Mouse (Mus musculus): ENCODE measurements around the gene Dock9. TPM values are rescaled to one million over a fixed set of nuclear protein-coding genes. Genes with fewer than 3 reads are reported as not detected.
A peak's percentile ranks its signal among the peaks of the same experiment; 100 is the strongest.

Gene Dock9
- polyA plus RNA-seq, 1 experiment from 2014 or later, result 13.7 TPM

DNA sequence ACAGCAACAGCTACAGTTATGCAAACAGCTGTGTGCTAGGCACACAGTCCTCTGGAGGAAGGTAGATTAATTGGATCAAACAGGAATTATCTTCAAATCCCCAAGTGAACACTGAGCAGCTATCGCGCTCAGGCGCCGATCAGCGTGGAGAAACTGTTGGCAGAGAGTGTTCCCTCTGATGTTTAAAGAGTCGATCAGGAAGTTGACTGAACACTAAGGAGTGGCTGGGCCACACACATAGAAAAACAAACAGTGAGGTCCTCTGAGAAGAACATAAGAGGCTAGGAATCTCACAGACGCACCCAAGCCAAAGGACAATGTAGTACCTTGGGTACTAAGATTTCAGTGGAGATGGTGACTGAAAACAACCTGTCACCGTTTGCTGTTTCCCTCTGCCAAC, 136.7 kb downstream of the Dock9 start:
- DNase-seq (ENCODE audit: low read depth, low spot score) (no peak), ATAC-seq (no peak)
- no peaks in the 10 kb centered on the region for H3K27me3 ChIP-seq
- ChIA-PET POLR2A (no interaction called here), CTCF (no interaction called here)
- in situ Hi-C loops (cut with MboI; ENCODE audit: low pct_unique_long_range_greater_than_20kb), result no loop called here
- TF ChIP-seq CTCF (IDR thresholded peaks at IDR 0.05), result no peak

DNA sequence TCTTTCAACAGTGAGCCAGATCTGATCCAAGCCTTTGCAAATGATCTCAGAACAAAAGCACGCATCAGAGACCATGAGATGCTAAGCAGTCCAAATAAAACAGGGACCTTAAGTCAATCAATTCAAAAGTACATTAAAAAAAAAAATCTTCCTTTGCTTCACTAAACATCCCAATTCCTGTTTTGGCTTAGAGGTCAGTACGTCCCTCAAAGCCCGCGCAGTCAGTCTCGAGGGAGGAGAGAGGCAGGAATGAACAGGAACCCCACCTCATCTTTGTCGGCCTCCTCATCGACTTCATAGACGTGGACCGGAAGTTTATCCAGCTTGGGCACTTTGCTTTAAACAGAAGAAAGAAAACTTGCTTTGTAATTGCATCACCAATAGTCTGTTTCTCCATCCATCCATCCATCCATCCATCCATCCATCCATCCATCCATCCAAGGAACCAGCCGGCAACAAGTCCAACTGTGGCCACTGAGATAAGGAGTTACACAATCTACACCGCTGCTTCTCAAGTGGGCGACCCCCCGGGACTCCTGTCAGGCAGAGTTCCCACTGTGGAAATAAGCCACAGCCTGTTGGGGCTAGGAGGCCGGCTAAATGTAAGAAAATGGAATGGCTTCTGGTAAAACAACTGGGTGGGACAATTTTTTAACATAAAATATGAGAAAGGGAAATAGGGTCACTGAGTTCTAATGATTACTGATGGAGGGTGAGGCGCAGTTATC, 137.3 kb downstream of the Dock9 start:
- DNase-seq (ENCODE audit: low read depth, low spot score) (no peak), ATAC-seq (no peak)
- in situ Hi-C loops (cut with MboI; ENCODE audit: low pct_unique_long_range_greater_than_20kb), result no loop called here
- ChIA-PET CTCF (no interaction called here), POLR2A (no interaction called here)
- no peaks in the 10 kb centered on the region for H3K27me3 ChIP-seq
- TF ChIP-seq CTCF (IDR thresholded peaks at IDR 0.05), result no peak

DNA sequence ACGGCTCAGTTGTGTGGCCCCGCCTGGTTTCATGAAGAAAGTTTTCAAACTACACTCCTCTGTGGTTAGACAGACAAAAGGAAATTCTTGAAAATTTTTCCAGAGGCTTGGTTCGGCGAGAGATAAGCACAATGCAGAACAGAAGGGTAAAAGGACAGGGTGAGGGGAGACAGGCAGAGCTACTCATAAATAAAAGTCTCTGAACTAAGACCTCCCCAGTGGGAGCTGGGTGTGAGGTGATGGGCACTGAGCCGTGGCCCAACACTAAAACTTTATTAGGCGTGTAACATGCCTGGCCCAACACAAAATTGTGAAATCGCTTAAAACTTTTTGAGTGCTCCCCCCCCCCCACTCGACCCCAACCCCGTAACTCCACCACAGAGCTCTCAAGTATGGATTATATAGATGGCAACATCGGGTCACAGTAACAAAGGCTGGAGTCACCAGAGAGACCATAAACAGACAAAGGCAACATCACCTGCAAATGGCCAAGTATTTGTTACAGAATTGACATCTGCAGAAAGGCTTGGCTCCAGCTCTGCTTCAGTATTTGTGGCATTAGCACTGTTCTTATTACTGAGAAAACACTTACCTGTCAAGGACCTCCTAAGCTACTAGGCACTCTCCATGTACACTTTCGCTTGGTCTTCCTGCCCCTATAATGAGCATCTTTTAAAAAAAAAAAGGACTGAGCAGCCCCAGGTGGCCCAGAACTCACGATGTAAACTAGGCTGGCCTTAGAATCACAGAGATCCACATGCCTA, 138.4 kb downstream of the Dock9 start:
- ATAC-seq, result peak; percentile 39
- no peaks in the 10 kb centered on the region for H3K27me3 ChIP-seq
- no peak for TF ChIP-seq CTCF (IDR thresholded peaks at IDR 0.05)
- POLR2A ChIA-PET, result no interaction called here
- in situ Hi-C loops (cut with MboI; ENCODE audit: low pct_unique_long_range_greater_than_20kb), result no loop called here
- CTCF ChIA-PET, result no interaction called here
- DNase-seq (ENCODE audit: low read depth, low spot score), result no peak

DNA sequence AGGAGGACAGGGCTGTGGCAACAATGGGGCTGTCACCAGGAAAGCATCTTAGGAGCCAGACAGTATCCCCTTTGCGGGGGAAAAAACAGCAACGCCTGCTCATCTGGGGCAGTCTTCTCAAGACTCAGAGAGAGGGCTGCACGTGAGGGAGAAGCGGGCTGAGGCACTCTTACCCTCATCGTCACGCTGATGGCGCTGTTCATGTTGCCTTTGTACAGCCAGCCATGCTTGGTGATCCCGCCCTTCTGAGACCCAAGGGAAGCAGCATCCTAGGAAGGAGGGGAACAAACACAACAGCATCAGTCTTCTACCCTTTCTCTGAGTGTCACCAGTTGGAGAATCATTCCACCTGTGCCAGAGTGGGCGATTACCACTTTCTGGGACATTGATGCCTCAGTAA, 139.1 kb downstream of the Dock9 start:
- DNase-seq (ENCODE audit: low read depth, low spot score), result no peak
- H3K27me3 ChIP-seq, result no peaks in the 10 kb centered on the region
- ChIA-PET CTCF (no interaction called here), POLR2A (no interaction called here)
- ATAC-seq, result no peak
- in situ Hi-C loops (cut with MboI; ENCODE audit: low pct_unique_long_range_greater_than_20kb), result no loop called here
- no peak for TF ChIP-seq CTCF (IDR thresholded peaks at IDR 0.05)

DNA sequence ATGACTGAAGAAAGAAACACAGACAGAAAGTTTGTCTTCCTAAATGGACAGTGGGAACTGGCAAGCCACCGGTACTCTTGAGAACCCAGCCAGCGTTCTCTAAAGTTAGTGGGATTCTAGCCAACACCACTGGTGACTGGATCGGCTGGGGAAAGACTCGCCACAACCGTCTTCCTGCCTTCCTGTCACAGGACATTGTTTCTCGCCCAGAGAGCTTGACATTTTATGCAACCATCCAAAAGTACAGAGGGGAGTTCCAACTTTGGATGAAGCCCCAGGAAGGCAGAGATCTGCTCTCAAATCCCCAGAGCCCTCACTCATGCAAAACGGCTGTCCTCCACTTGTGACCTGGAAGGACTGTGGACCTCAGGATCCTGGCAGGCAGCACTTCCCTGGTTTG, 140.0 kb downstream of the Dock9 start:
- H3K27me3 ChIP-seq, result no peaks in the 10 kb centered on the region
- CTCF ChIA-PET, result no interaction called here
- POLR2A ChIA-PET, result no interaction called here
- in situ Hi-C loops (cut with MboI; ENCODE audit: low pct_unique_long_range_greater_than_20kb), result no loop called here
- no peak for TF ChIP-seq CTCF (IDR thresholded peaks at IDR 0.05)
- ATAC-seq (no peak), DNase-seq (ENCODE audit: low read depth, low spot score) (no peak)

DNA sequence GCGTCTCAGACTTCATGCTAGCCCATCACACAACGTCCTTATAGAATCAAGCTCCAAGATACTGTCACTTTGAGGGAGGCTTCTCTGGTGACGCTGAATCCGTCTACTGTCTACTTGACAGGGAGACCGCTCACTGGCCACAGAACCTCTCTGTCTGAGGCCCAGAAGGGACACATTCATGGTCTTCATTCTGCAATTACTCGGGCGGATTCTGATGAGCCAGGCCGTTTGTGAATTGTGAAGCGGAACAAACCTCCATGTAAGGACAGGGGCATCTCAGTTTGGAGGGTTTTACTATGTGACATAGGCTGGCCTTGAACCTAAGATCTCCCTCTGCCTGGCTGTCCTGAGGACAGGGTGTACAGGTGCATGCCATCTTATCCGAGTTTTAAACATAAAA, 140.7 kb downstream of the Dock9 start:
- DNase-seq (ENCODE audit: low read depth, low spot score) (no peak), ATAC-seq (no peak)
- CTCF ChIA-PET, result no interaction called here
- in situ Hi-C loops (cut with MboI; ENCODE audit: low pct_unique_long_range_greater_than_20kb), result no loop called here
- POLR2A ChIA-PET, result no interaction called here
- H3K27me3 ChIP-seq, result no peaks in the 10 kb centered on the region
- no peak for TF ChIP-seq CTCF (IDR thresholded peaks at IDR 0.05)

DNA sequence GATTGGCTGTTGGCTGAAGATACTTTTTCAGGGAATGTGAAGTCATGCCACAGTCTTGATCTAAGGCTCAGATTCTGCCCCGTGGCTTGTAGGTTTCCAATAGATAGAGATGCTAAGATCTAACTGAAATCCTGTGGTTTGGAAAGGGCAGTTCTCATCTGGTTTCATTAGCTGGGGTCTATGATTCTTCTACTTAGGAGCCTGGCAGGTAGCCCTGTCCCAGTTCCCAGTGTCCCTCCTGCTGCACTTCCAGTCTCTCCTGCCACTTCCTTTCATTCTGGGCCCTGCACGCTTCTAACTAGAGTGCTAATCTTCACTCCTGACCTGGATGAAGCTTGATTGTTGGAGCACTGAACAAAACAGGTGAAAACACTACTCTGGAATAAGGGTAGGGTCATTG, 142.7 kb downstream of the Dock9 start:
- ATAC-seq (no peak), DNase-seq (ENCODE audit: low read depth, low spot score) (no peak)
- CTCF ChIA-PET, result no interaction called here
- in situ Hi-C loops (cut with MboI; ENCODE audit: low pct_unique_long_range_greater_than_20kb), result no loop called here
- H3K27me3 ChIP-seq, result no peaks in the 10 kb centered on the region
- POLR2A ChIA-PET, result interaction anchor here (1.2 kb wide), 1 partner anchor 10 kb away, joined by 4 read pairs; no protein-coding TSS in a partner anchor
- TF ChIP-seq CTCF (IDR thresholded peaks at IDR 0.05), result no peak

DNA sequence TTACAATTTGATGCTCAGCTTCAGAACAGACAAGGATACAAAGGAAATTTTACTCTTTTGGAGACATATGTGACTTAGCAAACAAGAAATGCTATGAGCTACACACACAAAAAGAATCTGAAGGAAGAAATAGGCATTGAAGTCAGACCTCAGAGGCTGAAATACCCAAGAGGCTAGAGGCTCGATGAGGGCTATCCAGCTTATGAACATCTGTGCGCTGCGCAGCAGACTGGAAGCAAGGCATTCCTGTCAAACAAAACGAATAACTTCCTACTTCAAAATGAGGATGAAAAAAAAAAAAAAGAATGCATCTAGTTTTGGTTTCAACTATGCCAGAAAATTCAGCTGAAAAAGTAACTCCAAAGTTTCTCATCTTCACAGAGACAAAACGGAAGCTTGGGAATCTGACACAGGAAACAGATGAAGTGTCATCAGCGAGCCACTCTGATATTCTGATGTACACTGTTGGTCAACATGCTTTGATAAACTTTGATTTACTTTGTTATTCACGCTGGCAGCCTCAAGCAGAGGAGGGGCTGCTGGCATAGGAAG, 143.1 kb downstream of the Dock9 start:
- CTCF ChIA-PET, result no interaction called here

DNA sequence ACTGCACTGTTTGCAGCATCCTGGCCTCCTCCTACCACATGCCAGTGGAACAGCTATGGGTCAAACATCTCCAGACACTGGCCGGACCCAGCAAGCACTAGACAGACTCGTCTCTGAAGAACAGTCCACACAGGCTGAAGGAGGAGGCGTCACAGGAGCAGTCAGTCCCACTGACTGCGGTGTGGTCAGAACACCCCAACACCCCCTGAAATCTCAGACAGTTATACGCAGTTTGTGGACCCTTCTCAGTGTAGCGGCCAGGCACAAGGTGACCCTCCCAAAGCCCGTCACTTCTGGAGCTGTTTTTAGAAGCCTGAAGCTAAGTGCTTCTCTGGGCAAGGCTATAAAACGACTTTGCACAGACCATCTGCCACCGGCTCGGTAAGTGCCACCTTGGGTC, 143.9 kb downstream of the Dock9 start:
- ChIA-PET CTCF (no interaction called here), POLR2A (interaction anchor here (0.8 kb wide), 1 partner anchor 9 kb away, joined by 3 read pairs; no protein-coding TSS in a partner anchor)
- no peak for TF ChIP-seq CTCF (IDR thresholded peaks at IDR 0.05)
- in situ Hi-C loops (cut with MboI; ENCODE audit: low pct_unique_long_range_greater_than_20kb), result no loop called here
- ATAC-seq (no peak), DNase-seq (ENCODE audit: low read depth, low spot score) (no peak)
- H3K27me3 ChIP-seq, result no peaks in the 10 kb centered on the region

More for the DNA sequence above, 143.1 kb downstream of the Dock9 start:
- ATAC-seq (no peak), DNase-seq (ENCODE audit: low read depth, low spot score) (no peak)
- no peaks in the 10 kb centered on the region for H3K27me3 ChIP-seq
- POLR2A ChIA-PET, result interaction anchor here (0.8 to 1.2 kb wide), 2 partner anchors 8 to 10 kb away, joined by 3 to 4 read pairs; no protein-coding TSS in a partner anchor
- in situ Hi-C loops (cut with MboI; ENCODE audit: low pct_unique_long_range_greater_than_20kb), result no loop called here
- no peak for TF ChIP-seq CTCF (IDR thresholded peaks at IDR 0.05)

DNA sequence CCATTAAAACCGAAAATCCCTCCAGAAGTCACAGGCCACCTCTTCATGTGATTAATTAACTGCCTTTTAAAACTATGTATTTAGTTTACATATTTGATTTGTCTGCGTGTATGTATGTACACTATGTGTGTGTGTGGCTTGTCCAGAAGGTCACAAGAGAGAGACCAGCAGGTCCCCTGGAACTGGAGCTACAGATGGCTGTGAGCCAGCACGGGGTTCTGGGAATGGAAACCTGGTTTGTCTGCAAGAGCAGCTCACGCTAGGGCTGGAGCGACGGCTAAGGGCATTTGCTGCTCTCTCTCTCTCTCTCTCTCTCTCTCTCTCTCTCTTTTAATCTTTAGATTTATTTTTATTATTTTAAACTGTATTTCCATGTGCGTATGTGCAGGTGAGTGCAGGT, 144.4 kb downstream of the Dock9 start:
- no peak for TF ChIP-seq CTCF (IDR thresholded peaks at IDR 0.05)
- no peak for ATAC-seq
- H3K27me3 ChIP-seq, result no peaks in the 10 kb centered on the region
- in situ Hi-C loops (cut with MboI; ENCODE audit: low pct_unique_long_range_greater_than_20kb), result no loop called here
- DNase-seq (ENCODE audit: low read depth, low spot score), result no peak
- CTCF ChIA-PET, result no interaction called here
- POLR2A ChIA-PET, result no interaction called here

DNA sequence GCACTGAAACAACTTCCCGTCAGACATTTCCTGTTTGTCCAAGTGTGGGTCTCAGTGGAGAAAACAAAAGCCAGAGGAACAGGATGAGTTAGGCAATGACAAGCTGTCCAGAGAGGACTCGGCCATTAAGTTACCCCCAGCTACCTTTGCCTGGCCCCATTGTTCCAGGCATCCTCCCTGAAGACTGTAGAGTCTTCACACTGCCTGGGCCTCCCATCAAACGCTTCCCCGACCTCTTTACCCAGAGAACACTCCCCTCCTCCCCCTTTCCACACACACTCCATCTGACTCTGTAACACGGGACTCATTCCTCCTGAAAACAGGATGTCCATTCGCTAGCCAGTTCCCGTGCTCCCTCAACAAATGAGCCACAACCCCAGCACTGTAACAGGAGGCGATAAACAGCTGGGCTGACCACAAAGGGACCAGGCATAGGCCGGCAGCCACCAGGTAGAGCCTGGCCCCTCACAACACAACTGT, 149.0 kb downstream of the Dock9 start:
- H3K27me3 ChIP-seq, result no peaks in the 10 kb centered on the region
- ATAC-seq, result no peak
- DNase-seq (ENCODE audit: low read depth, low spot score), result no peak
- CTCF ChIA-PET, result interaction anchor here (0.9 kb wide), 1 partner anchor 17 kb away, joined by 3 read pairs; no protein-coding TSS in a partner anchor
- in situ Hi-C loops (cut with MboI; ENCODE audit: low pct_unique_long_range_greater_than_20kb), result no loop called here
- POLR2A ChIA-PET, result no interaction called here
- TF ChIP-seq CTCF (IDR thresholded peaks at IDR 0.05), result no peak
